Mouse (Mus musculus) liver, adult 2 months (tissue): ENCODE measurements around the gene Vps16. TPM values are rescaled to one million over a fixed set of nuclear protein-coding genes. Genes with fewer than 3 reads are reported as not detected.

ENCODE experiments used
- DNase-seq: peaks from one replicate; pipeline ENCODE4 v3.0.0-alpha.2; 2011; ENCODE audit warnings: low read depth, low spot score; ENCODE audit errors: extremely low read depth
- H3K27ac ChIP-seq: fragments of 200-500 bp; replicated peaks from 2 replicates; pipeline ENCODE4 v1.5.1; 2012; ENCODE audit warnings: low read depth, mild to moderate bottlenecking, control low read depth, inconsistent platforms, low read length; ENCODE audit not compliant: insufficient read depth
- H3K27me3 ChIP-seq: fragments of 200-500 bp; 2 replicates; pipeline ENCODE4 v1.6.1; 2012; ENCODE audit warnings: mild to moderate bottlenecking, moderate library complexity, low read length, inconsistent platforms; ENCODE audit not compliant: control insufficient read depth, insufficient read depth
- H3K36me3 ChIP-seq: fragments of 200-500 bp; 2 replicates; pipeline ENCODE4 v1.6.1; 2012; ENCODE audit warnings: low read length, inconsistent platforms; ENCODE audit not compliant: control insufficient read depth, insufficient read depth
- H3K4me1 ChIP-seq: fragments of 200-500 bp; 2 replicates; pipeline ENCODE4 v1.6.1; 2011; ENCODE audit warnings: low read length; ENCODE audit not compliant: control insufficient read depth, insufficient read depth
- H3K4me3 ChIP-seq: fragments of 200-500 bp; 2 replicates; pipeline ENCODE4 v1.5.1; 2011; ENCODE audit warnings: low read depth, mild to moderate bottlenecking, control low read depth, low read length, moderate library complexity; ENCODE audit not compliant: insufficient read depth
- H3K79me2 ChIP-seq: fragments of 200-500 bp; 2 replicates; pipeline ENCODE4 v1.6.1; 2012; ENCODE audit warnings: inconsistent platforms, mild to moderate bottlenecking, low read length, moderate library complexity; ENCODE audit not compliant: control insufficient read depth, insufficient read depth
- H3K9ac ChIP-seq: fragments of 200-500 bp; 2 replicates; pipeline ENCODE4 v1.6.1; 2012; ENCODE audit warnings: low read depth, mild to moderate bottlenecking, control low read depth, inconsistent platforms, low read length
- CTCF ChIP-seq: fragments of 200-500 bp; IDR thresholded peaks from 2 replicates; pipeline ENCODE4 v1.5.1; 2011; ENCODE audit warnings: low read depth, low read length, control low read depth
- POLR2A ChIP-seq: fragments of 200-500 bp; IDR thresholded peaks from 2 replicates; pipeline ENCODE4 v1.6.1; 2011; ENCODE audit warnings: low read length, control low read depth; ENCODE audit not compliant: insufficient read depth; ENCODE audit errors: extremely low read depth
- WGBS: fragments of 180-500 bp; shearing (Covaris S2); methylation state at CpG from one replicate; pipeline ENCODE4 v1.1.7; 2018; 5-methylcytosine and 5-hydroxymethylcytosine counted together
- polyA plus RNA-seq: library from polyadenylated mRNA; depleted of rRNA; stranded (reverse); fragments of >200 nt; gene quantifications from 2 replicates; pipeline ENCODE4 v1.2.3, GENCODE M21; 2012
- total RNA-seq: library from RNA; depleted of rRNA; stranded (reverse); fragments of >200 nt; gene quantifications from 2 replicates; pipeline ENCODE4 v1.2.3, GENCODE M21; 2014

The Vps16 gene
- total and polyA plus RNA-seq, 2 experiments: 25.6 to 43.2 TPM

DNA sequence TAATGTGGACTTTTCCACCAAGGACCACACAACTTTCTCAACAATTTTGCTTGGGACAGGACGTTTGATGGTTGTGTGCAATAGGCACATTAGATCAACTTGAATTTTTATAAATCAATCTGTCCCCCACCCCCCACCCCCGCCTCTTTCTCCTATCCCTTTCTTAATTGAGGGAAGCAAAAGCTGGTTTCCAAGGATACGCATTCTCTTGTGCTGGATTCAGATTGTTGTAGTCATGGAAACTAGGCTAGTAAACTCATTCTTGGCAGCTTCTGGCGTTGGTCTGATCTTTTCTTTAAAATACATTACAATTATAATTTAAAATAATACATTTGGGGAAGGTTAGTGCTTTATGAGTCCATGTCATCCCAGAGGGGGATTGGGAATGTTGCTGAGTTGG, 45.2 kb downstream of the Vps16 start:
- DNase-seq: no peak
- Histone ChIP-seq H3K27ac (no peak overlapping the region), H3K4me1 (peaks cover 4% of the 10 kb centered on the region), H3K4me3 (no peak overlapping the region), H3K27me3 (no peaks in the 10 kb centered on the region), H3K79me2 (peaks cover 6% of the 10 kb centered on the region; the same call in 1 of the 2 replicates), H3K36me3 (no peaks in the 10 kb centered on the region), H3K9ac (no peak overlapping the region)
- TF ChIP-seq CTCF: no peak
- no peak for TF ChIP-seq POLR2A
- 82% methylated on average over 4 of the region's 4 CpGs for WGBS

DNA sequence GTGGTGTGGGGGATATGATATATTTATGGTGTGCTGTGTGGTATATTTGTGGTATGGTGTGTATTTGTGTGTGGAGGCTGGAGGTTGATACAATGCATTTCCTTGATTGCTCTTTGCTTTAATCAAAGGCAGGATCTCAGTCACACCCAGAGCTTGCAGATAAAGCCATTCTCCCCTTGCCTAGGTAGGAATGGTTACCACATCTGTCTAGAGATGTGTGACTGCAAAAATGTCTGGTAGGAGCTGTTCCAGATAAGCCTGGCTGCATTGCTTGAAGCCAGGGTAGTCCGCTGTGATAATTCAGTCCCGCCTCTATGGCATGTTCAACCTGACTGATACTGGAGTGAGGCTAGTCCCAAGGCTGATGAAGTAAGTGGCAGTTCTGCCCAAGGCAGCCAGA, 45.8 kb downstream of the Vps16 start:
- 90% methylated on average over 2 of the region's 2 CpGs for WGBS
- TF ChIP-seq CTCF (no peak), POLR2A (no peak)

DNA sequence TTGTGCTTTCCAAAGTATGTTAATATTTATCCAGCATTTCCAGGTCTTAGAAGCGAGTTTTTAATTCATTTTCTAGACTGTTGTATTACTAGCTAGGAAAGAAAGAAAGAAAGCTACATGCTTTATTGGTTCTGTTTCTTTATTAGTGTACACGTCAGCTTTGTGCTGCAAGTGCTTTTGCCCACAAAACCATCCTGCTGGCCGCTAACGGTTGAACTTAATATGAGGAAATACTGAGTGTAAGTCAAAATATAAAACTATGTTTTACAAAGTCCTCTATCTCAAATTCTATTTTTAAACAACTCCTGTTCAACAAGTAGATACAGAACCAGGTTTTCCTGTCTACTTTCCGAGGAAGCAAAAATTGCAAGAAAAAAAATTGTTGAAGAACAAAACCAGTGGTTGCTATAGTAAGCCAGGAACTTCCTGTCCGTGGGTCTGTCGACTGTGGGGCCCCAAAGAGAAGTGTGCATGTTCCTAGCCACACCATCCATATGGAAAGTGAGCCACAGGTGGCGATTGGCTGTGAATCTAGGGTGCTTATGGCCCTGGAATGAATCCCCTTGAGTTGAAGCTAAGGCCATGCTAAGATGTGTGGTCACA, 48.9 kb downstream of the Vps16 start:
- no peaks in the 10 kb centered on the region for H3K27me3 ChIP-seq
- 72% methylated on average over 8 of the region's 8 CpGs for WGBS
- DNase-seq: no peak
- no peak overlapping the region for H3K9ac ChIP-seq
- H3K4me1 ChIP-seq: peaks cover 9% of the 10 kb centered on the region
- no peak overlapping the region for H3K27ac ChIP-seq
- H3K36me3 ChIP-seq: no peaks in the 10 kb centered on the region
- peaks cover 17% of the 10 kb centered on the region for H3K79me2 ChIP-seq
- TF ChIP-seq CTCF: no peak
- no peak for TF ChIP-seq POLR2A
- no peak overlapping the region for H3K4me3 ChIP-seq

More for the DNA sequence above, 45.8 kb downstream of the Vps16 start:
- Histone ChIP-seq H3K4me1 (peaks cover 4% of the 10 kb centered on the region), H3K79me2 (peaks cover 9% of the 10 kb centered on the region), H3K27ac (no peak overlapping the region), H3K4me3 (no peak overlapping the region), H3K36me3 (no peaks in the 10 kb centered on the region), H3K27me3 (no peaks in the 10 kb centered on the region), H3K9ac (no peak overlapping the region)
- DNase-seq: no peak

DNA sequence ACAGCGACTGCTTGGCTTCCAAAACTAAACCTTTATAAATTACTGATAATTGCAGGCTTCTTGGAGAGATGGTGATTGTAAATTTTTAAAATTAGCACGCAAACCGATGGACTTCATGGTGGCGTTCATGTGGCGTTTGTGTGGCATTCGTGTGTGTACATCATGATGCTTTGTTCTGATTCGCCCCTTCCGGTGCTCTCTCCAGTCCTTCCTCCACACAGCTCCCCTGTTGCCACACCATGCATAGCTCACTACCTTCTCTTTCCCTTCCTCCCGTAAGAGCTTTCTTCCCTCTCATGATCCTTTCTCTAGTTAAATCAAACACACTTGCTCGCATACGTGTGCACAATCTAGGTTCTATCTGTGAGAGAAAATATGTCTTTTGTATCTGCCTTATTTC, 51.6 kb downstream of the Vps16 start:
- no peak overlapping the region for H3K4me3 ChIP-seq
- H3K27me3 ChIP-seq: no peaks in the 10 kb centered on the region
- no peak for DNase-seq
- H3K79me2 ChIP-seq: peaks cover 21% of the 10 kb centered on the region
- no peak for TF ChIP-seq POLR2A
- TF ChIP-seq CTCF: no peak
- no peak overlapping the region for H3K9ac ChIP-seq
- H3K36me3 ChIP-seq: no peaks in the 10 kb centered on the region
- WGBS: 95% methylated on average over 11 of the region's 11 CpGs
- no peak overlapping the region for H3K27ac ChIP-seq
- 0 out of 2 replicates have a peak, but pooled peaks cover 5% of the 10 kb centered on the region for H3K4me1 ChIP-seq

DNA sequence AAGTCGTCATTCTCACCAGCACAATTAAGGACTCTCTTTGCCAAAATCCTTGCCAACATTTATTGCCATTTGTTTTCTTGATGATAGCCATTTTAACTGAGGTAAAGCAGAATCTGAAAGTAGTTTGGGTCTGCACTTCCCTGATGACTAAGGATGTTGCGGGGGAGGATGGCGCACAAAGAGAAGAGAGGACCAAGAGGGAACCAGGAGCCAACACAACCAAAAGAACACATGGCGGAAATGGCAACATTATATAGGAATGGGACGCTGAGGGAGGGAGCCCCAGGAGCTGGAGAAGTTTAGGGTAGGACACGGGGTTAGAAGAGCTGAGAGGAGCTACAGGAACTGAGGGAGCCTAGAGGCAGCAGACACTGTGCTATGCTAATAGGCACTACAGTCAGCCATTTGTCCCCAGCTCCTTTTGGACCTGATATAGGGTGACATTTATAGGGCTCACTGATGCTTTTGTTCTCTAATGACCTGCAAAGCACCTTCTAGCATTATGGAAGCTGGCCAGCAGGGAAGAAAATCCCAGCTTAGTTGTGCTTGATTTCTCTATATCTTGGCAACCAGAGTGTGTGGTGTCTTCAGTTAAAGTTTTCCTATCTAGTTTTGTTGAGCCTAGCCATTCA, 52.6 kb downstream of the Vps16 start:
- WGBS: 72% methylated on average over 6 of the region's 6 CpGs
- Histone ChIP-seq H3K36me3 (no peaks in the 10 kb centered on the region), H3K79me2 (peaks cover 28% of the 10 kb centered on the region), H3K27ac (no peak overlapping the region), H3K4me3 (no peak overlapping the region), H3K4me1 (0 out of 2 replicates have a peak, but pooled peaks cover 5% of the 10 kb centered on the region), H3K9ac (no peak overlapping the region), H3K27me3 (no peaks in the 10 kb centered on the region)
- no peak for DNase-seq
- TF ChIP-seq POLR2A: no peak

DNA sequence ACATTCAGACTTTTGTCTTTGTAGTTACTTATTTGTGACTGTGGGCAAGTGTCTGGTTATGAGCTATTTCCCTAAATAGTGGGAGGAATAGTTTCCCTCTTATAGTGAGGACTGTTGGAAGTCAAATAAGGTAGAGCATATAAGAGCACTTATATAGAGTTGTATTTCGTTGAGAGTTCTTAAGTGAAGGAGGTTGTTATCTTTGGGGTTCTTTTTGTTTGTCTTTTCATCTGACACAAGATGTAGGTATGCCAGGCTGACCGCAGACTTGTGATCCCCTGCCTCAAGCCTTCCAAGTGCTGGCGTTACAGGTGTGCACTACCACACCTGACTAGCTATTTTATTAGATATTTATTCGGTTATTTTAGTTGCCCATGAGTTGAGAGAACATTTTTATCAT, 58.0 kb downstream of the Vps16 start:
- Histone ChIP-seq H3K79me2 (peaks cover 30% of the 10 kb centered on the region; the same call in 1 of the 2 replicates), H3K27me3 (no peaks in the 10 kb centered on the region), H3K36me3 (no peaks in the 10 kb centered on the region), H3K9ac (no peak overlapping the region), H3K4me3 (no peak overlapping the region), H3K4me1 (no peaks in the 10 kb centered on the region), H3K27ac (no peak overlapping the region)
- no peak for TF ChIP-seq CTCF
- no peak for TF ChIP-seq POLR2A
- DNase-seq: no peak
- 89% methylated on average over 4 of the region's 4 CpGs for WGBS
